Mouse (Mus musculus) Patski (cell line): ENCODE results near the gene Nin. TPM values are rescaled to one million over a fixed set of nuclear protein-coding genes. Genes with fewer than 3 reads are reported as not detected.

ENCODE experiments used
- ATAC-seq: fragments of 100-300 bp; one replicate; pipeline ENCODE4 v1.8.0; 2021
- CTCF ChIA-PET: fragments of 350-600 bp; sonication (Branson Sonifier 250); formaldehyde crosslinking; loops from one replicate; lab custom pipeline; 2022; ENCODE audit warnings: inconsistent platforms; lab: Charles Lee
- POLR2A ChIA-PET: fragments of 350-600 bp; sonication (Branson Sonifier 250); formaldehyde crosslinking; loops from one replicate; lab custom pipeline; 2022; ENCODE audit warnings: antibody characterized with exemption, inconsistent platforms; lab: Charles Lee
- DNase-seq: peaks from one replicate; pipeline ENCODE4 v3.0.0-alpha.2; 2011; ENCODE audit warnings: low read depth, low spot score
- H3K27me3 ChIP-seq: fragments of 371-371 bp; one replicate; pipeline ENCODE4 v1.5.1; 2021
- CTCF ChIP-seq: fragments of 100-300 bp; IDR thresholded peaks from one replicate; pipeline ENCODE4 v1.5.1; 2021
- in situ Hi-C: fragments of 300-500 bp; cut with MboI; formaldehyde crosslinking; loops from 3 replicates; pipeline ENCODE4 v1.11.1; 2018; ENCODE audit warnings: low pct_unique_long_range_greater_than_20kb, mixed read lengths
- polyA plus RNA-seq: library from polyadenylated mRNA; unstranded; gene quantifications from one replicate; pipeline ENCODE4 v1.2.3, GENCODE M21; 2021

Gene Nin
- polyA plus RNA-seq, 1 experiment from 2014 or later, result 29.7 TPM

GRCm38 (mm10) chr12:70105885-70106284, 7.6 kb downstream of the Nin start:
- ChIA-PET POLR2A (no interaction called here), CTCF (interaction anchor here (1.5 kb wide), 1 partner anchor 25 kb away, joined by 5 read pairs; no protein-coding TSS in a partner anchor)
- in situ Hi-C loops, result no loop called here

GRCm38 (mm10) chr12:70104776-70105420, 8.6 kb downstream of the Nin start:
- POLR2A ChIA-PET, result interaction anchor here (0.6 to 1.1 kb wide), 5 partner anchors 20 to 36 kb away, joined by 3 to 5 read pairs (median 3); no protein-coding TSS in a partner anchor
- ATAC-seq (peak; percentile 79), DNase-seq (peak; percentile 83)
- H3K27me3 ChIP-seq, result no peaks in the 10 kb centered on the region
- no peak for TF ChIP-seq CTCF
- in situ Hi-C loops, result no loop called here
- CTCF ChIA-PET, result interaction anchor here (0.7 to 1.5 kb wide), 2 partner anchors 26 to 43 kb away, joined by 3 to 5 read pairs; no protein-coding TSS in a partner anchor

More at GRCm38 (mm10) chr12:70105885-70106284, 7.6 kb downstream of the Nin start:
- ATAC-seq (no peak), DNase-seq (no peak)
- no peak for TF ChIP-seq CTCF
- H3K27me3 ChIP-seq, result no peaks in the 10 kb centered on the region

- DNase-seq, result no peak
- CTCF ChIA-PET, result no interaction called here
- ATAC-seq, result no peak
- no peaks in the 10 kb centered on the region for H3K27me3 ChIP-seq
- POLR2A ChIA-PET, result interaction anchor here (1.1 kb wide), 1 partner anchor 35 kb away, joined by 5 read pairs; no protein-coding TSS in a partner anchor
- no peak for TF ChIP-seq CTCF
- in situ Hi-C loops, result no loop called here
Measured at GRCm38 (mm10) chr12:70104199-70104598, 9.3 kb downstream of the Nin start.

- CTCF ChIA-PET, result no interaction called here
- in situ Hi-C loops, result no loop called here
- no peaks in the 10 kb centered on the region for H3K27me3 ChIP-seq
- DNase-seq (no peak), ATAC-seq (no peak)
- POLR2A ChIA-PET, result no interaction called here
- no peak for TF ChIP-seq CTCF
Measured at GRCm38 (mm10) chr12:70103257-70103656, 10.3 kb downstream of the Nin start.

GRCm38 (mm10) chr12:70102426-70102825, 11.1 kb downstream of the Nin start:
- ATAC-seq (no peak), DNase-seq (no peak)
- ChIA-PET CTCF (no interaction called here), POLR2A (no interaction called here)
- in situ Hi-C loops, result no loop called here
- TF ChIP-seq CTCF, result no peak
- H3K27me3 ChIP-seq, result no peaks in the 10 kb centered on the region

GRCm38 (mm10) chr12:70101823-70102222, 11.7 kb downstream of the Nin start:
- DNase-seq, result no peak
- no peak for TF ChIP-seq CTCF
- CTCF ChIA-PET, result no interaction called here
- POLR2A ChIA-PET, result no interaction called here
- in situ Hi-C loops, result no loop called here
- no peaks in the 10 kb centered on the region for H3K27me3 ChIP-seq
- no peak for ATAC-seq

GRCm38 (mm10) chr12:70097901-70098300, 15.6 kb downstream of the Nin start:
- ChIA-PET POLR2A (no interaction called here), CTCF (no interaction called here)
- in situ Hi-C loops, result no loop called here
- TF ChIP-seq CTCF, result no peak
- DNase-seq (no peak), ATAC-seq (no peak)
- H3K27me3 ChIP-seq, result no peaks in the 10 kb centered on the region

- no peak for ATAC-seq
- CTCF ChIA-PET, result no interaction called here
Measured at GRCm38 (mm10) chr12:70097316-70097715, 16.2 kb downstream of the Nin start.

GRCm38 (mm10) chr12:70093266-70093893, 20.1 kb downstream of the Nin start:
- ATAC-seq, result no peak

More at GRCm38 (mm10) chr12:70097316-70097715, 16.2 kb downstream of the Nin start:
- no peak for TF ChIP-seq CTCF
- in situ Hi-C loops, result no loop called here
- POLR2A ChIA-PET, result no interaction called here
- no peaks in the 10 kb centered on the region for H3K27me3 ChIP-seq
- no peak for DNase-seq

GRCm38 (mm10) chr12:70088297-70088696, 25.2 kb downstream of the Nin start:
- no peak for TF ChIP-seq CTCF
- ChIA-PET POLR2A (no interaction called here), CTCF (no interaction called here)
- in situ Hi-C loops, result no loop called here
- H3K27me3 ChIP-seq, result no peaks in the 10 kb centered on the region
- ATAC-seq, result no peak
- no peak for DNase-seq

More at GRCm38 (mm10) chr12:70093266-70093893, 20.1 kb downstream of the Nin start:
- DNase-seq, result no peak
- ChIA-PET CTCF (no interaction called here), POLR2A (no interaction called here)
- in situ Hi-C loops, result no loop called here
- H3K27me3 ChIP-seq, result no peaks in the 10 kb centered on the region
- no peak for TF ChIP-seq CTCF

GRCm38 (mm10) chr12:70085351-70085750, 28.2 kb downstream of the Nin start:
- in situ Hi-C loops, result no loop called here
- H3K27me3 ChIP-seq, result no peaks in the 10 kb centered on the region
- TF ChIP-seq CTCF, result no peak
- ATAC-seq, result no peak
- CTCF ChIA-PET, result interaction anchor here (1.7 kb wide), 1 partner anchor 60 kb away, joined by 4 read pairs; no protein-coding TSS in a partner anchor
- no peak for DNase-seq
- POLR2A ChIA-PET, result interaction anchor here (1.4 kb wide), 1 partner anchor 8 kb away, joined by 3 read pairs; no protein-coding TSS in a partner anchor
